Comparison of ENCODE assay signal across 28 mouse cellular contexts in the genomic region with DNA sequence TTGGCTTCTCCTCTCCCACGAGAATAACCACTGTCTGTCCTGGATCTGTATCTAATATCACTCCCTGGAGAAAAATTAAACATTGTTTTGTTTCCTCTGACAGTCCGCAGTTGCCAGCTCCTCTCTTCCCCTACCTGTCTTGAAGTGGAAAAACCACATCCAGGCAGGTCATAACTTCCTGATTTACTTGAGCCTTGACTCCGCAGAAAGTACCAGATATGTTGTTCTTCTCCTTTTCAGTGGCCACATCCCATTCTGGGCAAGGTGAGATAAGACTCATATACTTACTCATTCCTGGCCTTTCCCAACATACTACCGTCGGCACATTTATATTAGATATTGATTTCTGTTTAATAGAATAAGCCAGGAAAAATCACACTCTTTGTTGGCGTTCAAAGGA.
"Had no signal": no experiment of that assay in that cellular context is flagged by ENCODE, and none has a peak within 500 bp of the region (broad histone marks: within the 10 kb centered on the region; RNA-seq: fewer than 3 reads in every experiment).

No protein-coding gene starts in this region.

- H3K4me3 ChIP-seq: embryonic facial prominence, embryonic 10.5 days; embryonic facial prominence, embryonic 12.5 days; embryonic facial prominence, embryonic 13.5 days; embryonic facial prominence, embryonic 15.5 days; erythroblast, embryonic 14.5 days; forebrain, embryonic 10.5 days; forebrain, embryonic 12.5 days; forebrain, embryonic 13.5 days; forebrain, embryonic 15.5 days; gastrocnemius, adult 2 months; heart, adult 2 months had no signal

- DNase-seq: cerebellum, adult 8-10 months; cerebellum, adult 9-10 months; cerebellum, adult 9-11 months; cerebellum, postnatal 10 days; cerebellum, postnatal 14 days; cerebellum, postnatal 25 days; cerebellum, postnatal 36 days; embryo, embryonic 11 days; forebrain, postnatal 0 days; gastrocnemius, adult 2 months; gastrocnemius, postnatal 10 days; gastrocnemius, postnatal 14 days; gastrocnemius, postnatal 25 days; gastrocnemius, postnatal 36 days; heart, adult 11 months; heart, adult 18-20 months; heart, adult 2 months had no signal

- H3K4me1 ChIP-seq: embryonic facial prominence, embryonic 12.5 days; embryonic facial prominence, embryonic 13.5 days; embryonic facial prominence, embryonic 15.5 days had no signal

- ATAC-seq: forebrain, embryonic 13.5 days; forebrain, embryonic 14.5 days; forebrain, embryonic 15.5 days; forebrain, embryonic 16.5 days; forebrain, postnatal 0 days had no signal
